24 mouse cellular contexts compared by ENCODE assay signal in the genomic region with DNA sequence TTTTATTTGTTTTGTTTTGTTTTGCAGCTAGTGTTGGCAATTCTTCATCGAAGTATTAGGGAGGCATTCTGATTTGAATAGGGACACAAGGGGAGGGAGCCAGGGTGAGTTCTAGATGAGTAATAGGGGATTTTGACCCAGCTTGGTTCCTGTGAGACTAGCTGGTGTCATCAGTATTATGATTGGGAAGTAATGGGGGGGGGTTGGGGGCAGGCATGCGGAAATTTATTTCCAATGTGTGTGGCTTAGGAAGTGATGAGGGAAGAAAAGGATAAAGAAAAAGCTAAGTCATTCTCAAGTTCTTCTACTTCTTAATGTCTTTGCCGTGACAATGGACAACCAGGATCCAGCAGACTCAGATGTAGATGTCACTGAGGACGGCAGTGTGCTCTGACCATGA.
"Had no signal": no experiment of that assay in that cellular context is flagged by ENCODE, and none has a peak within 500 bp of the region (broad histone marks: within the 10 kb centered on the region; RNA-seq: fewer than 3 reads in every experiment).

No protein-coding gene starts in this region.

- H3K27me3 ChIP-seq: embryonic facial prominence, embryonic 12.5 days; embryonic facial prominence, embryonic 13.5 days; embryonic facial prominence, embryonic 15.5 days; forebrain, embryonic 12.5 days; forebrain, embryonic 13.5 days; forebrain, embryonic 15.5 days had no signal

- H3K27ac ChIP-seq: embryonic facial prominence, embryonic 10.5 days; embryonic facial prominence, embryonic 12.5 days; embryonic facial prominence, embryonic 13.5 days; embryonic facial prominence, embryonic 15.5 days; forebrain, embryonic 12.5 days; forebrain, embryonic 13.5 days; forebrain, embryonic 15.5 days had no signal

- DNase-seq: cerebellum, adult 9-10 months; cerebellum, adult 9-11 months; cerebellum, postnatal 10 days; cerebellum, postnatal 14 days; cerebellum, postnatal 25 days; cerebellum, postnatal 36 days; embryo, embryonic 11 days; forebrain, postnatal 0 days; gastrocnemius, postnatal 10 days; gastrocnemius, postnatal 25 days; gastrocnemius, postnatal 36 days; heart, adult 11 months; heart, adult 18-20 months; heart, adult 2 months had no signal

- H3K9ac ChIP-seq: embryonic facial prominence, embryonic 12.5 days; embryonic facial prominence, embryonic 13.5 days; embryonic facial prominence, embryonic 15.5 days; forebrain, embryonic 12.5 days; forebrain, embryonic 13.5 days; forebrain, embryonic 15.5 days; forebrain, postnatal 0 days had no signal

- H3K36me3 ChIP-seq: embryonic facial prominence, embryonic 15.5 days; forebrain, embryonic 12.5 days; forebrain, embryonic 15.5 days had no signal

- H3K4me3 ChIP-seq: embryonic facial prominence, embryonic 10.5 days; embryonic facial prominence, embryonic 12.5 days; embryonic facial prominence, embryonic 13.5 days; embryonic facial prominence, embryonic 15.5 days; erythroblast, embryonic 14.5 days; forebrain, embryonic 10.5 days; forebrain, embryonic 12.5 days; forebrain, embryonic 13.5 days; forebrain, embryonic 15.5 days; heart, adult 2 months; heart, embryonic 10.5 days had no signal

- H3K9me3 ChIP-seq: embryonic facial prominence, embryonic 10.5 days; embryonic facial prominence, embryonic 12.5 days; embryonic facial prominence, embryonic 13.5 days; embryonic facial prominence, embryonic 15.5 days; forebrain, embryonic 10.5 days; forebrain, embryonic 12.5 days; forebrain, embryonic 13.5 days; forebrain, embryonic 15.5 days; heart, embryonic 10.5 days had no signal

- H3K4me2 ChIP-seq: embryonic facial prominence, embryonic 12.5 days; embryonic facial prominence, embryonic 13.5 days; embryonic facial prominence, embryonic 15.5 days; forebrain, embryonic 12.5 days; forebrain, embryonic 13.5 days; forebrain, embryonic 15.5 days had no signal
